Mouse (Mus musculus): Measurements from ENCODE around the gene Mroh3. TPM values are rescaled to one million over a fixed set of nuclear protein-coding genes. Genes with fewer than 3 reads are reported as not detected.

Gene Mroh3
- polyA plus RNA-seq, 1 experiment = 0.88 TPM

DNA sequence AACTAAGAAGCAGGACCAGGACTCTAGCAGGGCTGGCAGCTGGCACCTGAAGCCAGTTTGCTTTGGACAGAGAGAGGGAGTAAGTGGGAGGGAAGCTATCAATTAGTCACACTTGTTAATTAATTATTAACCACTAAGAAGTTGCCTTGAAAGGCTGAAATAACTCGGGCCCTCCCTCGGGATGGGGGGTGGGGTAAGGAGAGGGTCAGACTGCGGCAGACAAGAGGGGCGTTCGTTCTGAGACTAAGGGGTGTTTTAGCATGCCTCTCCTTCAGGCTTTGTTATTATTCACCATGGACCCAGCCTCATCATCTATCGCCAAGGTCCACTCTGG lies 16.4 kb upstream of the Mroh3 start:
- DNase-seq (ENCODE audit: extremely low spot score in 1 of 2, low spot score in 1 of 2) = no peak

GRCm38 (mm10) chr1:136228328-136229039 lies 15.9 kb upstream of the Mroh3 start:
- no peak for DNase-seq (ENCODE audit: extremely low spot score in 1 of 2, low spot score in 1 of 2)

GRCm38 (mm10) chr1:136227870-136228269 lies 15.2 kb upstream of the Mroh3 start:
- no peak for DNase-seq (ENCODE audit: extremely low spot score in 1 of 2, low spot score in 1 of 2)

GRCm38 (mm10) chr1:136226626-136227025 lies 14.0 kb upstream of the Mroh3 start:
- DNase-seq (ENCODE audit: extremely low spot score in 1 of 2, low spot score in 1 of 2) = no peak

GRCm38 (mm10) chr1:136225846-136226245 lies 13.2 kb upstream of the Mroh3 start:
- no peak for DNase-seq (ENCODE audit: extremely low spot score in 1 of 2, low spot score in 1 of 2)

DNA sequence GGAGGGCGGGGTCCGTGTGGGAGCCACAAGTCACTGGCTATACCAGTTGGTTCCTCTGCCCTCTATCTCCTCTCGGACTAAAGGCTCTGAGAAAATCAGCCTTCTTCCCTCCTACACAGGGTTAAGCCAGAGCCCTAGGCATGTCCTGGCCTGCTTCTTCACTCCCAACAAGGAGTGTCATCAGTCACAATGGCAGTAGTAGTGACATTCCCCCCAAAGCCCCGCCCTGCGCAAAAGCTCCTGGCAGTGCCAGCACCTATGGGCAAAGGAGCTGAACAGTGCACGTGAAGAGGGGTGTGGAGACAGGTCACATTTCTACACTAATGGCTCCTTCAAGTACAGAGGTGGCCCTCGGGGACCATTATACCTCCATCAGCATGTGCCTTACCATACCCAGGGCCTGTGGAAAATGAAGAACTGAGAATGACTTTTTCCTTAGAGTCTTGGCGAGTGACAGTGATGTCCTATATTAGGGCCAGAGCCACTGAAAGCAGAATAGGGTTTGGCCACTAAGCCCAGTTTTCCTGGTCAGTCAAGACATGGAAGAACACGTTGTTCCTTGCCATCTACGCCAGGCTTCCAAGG lies 11.2 kb upstream of the Mroh3 start:
- no peak for DNase-seq (ENCODE audit: extremely low spot score in 1 of 2, low spot score in 1 of 2)

- DNase-seq (ENCODE audit: extremely low spot score in 1 of 2, low spot score in 1 of 2) = no peak
Measured at GRCm38 (mm10) chr1:136222386-136222785, 9.8 kb upstream of the Mroh3 start.

DNA sequence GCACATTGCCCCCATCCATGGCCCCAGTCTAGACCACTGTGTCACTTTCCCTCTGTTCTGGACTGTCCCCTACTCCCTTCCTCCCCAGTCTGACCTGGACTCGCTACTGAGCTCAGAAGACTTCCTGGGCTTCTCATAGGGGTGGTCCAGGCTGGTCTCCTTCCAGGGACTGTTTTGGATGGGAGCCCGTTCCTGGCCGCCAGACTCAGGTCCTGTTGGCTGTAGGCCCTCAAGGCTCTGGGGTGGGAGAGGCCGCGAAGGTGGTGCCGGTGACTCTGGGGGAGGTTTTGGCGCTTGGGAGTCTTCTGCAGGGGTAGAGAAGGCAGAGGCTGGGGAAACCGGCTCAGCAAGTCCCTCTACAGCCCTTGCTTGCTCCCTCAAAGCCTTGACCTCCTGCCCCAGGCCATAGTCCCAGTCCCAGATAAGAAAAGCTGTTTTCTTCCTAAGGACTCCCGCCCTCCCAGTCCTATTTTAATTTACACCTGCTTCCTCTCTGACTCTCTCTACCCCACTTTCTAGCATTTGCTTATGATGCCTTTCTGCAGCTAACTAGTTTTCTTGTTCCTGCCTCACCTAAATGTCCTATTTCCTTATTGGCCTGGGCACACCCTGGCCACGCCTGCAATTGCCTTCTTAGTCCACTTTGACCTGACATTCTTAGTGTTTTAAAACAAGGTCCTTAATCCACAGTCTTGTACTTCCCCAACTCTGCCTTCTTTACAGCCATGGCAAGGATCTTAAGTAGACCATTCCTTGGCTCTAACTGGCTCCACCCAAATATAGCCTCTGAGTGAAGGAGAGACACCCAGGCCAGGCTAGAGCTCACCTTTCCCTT lies 7.6 kb upstream of the Mroh3 start:
- DNase-seq (ENCODE audit: extremely low spot score in 1 of 2, low spot score in 1 of 2) = no peak

DNA sequence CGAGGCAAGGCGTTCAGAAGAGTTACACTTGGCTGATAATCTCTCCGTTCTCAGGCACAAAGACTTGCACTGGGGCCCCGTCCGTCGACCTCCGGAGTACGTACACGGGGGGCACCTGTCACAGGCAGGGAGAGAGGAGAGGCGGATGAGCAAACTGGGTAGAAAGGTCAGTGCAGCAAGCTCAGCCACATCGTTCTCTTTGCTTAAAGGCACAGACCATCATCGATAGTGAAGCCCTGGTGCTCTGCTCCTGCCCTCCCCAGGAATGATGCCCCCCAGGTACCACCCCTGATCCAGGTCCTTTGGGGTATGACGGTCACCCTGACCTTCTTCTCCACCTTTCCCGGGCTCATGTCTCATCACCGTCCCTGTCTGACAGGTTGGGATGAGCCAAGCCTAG lies 1.7 kb upstream of the Mroh3 start:
- DNase-seq (ENCODE audit: extremely low spot score in 1 of 2, low spot score in 1 of 2) = no peak

DNA sequence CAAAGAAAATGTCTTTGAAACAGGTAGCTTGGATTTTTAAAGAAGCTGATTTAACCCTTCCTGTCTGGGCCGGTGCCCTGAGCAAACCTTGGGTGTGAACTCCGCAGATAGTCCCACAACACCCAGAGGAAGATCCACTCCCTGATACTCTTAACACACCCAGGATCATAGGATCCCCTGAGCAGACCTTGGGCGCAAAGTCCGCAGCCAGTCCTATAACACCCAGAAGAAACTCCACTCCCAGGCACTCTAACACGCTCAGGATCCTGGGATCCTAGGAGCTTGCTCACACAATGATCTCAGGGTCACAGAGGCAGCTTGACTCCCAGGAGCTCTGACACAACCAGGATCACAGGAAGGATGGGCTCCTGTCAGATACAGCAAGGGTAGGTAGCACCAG lies 22.6 kb downstream of the Mroh3 start:
- DNase-seq (ENCODE audit: extremely low spot score in 1 of 2, low spot score in 1 of 2) = no peak

GRCm38 (mm10) chr1:136179511-136180001 lies 33.1 kb downstream of the Mroh3 start:
- no peak for DNase-seq (ENCODE audit: extremely low spot score in 1 of 2, low spot score in 1 of 2)

- DNase-seq (ENCODE audit: extremely low spot score in 1 of 2, low spot score in 1 of 2) = no peak
Measured at GRCm38 (mm10) chr1:136178741-136179140, 33.9 kb downstream of the Mroh3 start.

DNA sequence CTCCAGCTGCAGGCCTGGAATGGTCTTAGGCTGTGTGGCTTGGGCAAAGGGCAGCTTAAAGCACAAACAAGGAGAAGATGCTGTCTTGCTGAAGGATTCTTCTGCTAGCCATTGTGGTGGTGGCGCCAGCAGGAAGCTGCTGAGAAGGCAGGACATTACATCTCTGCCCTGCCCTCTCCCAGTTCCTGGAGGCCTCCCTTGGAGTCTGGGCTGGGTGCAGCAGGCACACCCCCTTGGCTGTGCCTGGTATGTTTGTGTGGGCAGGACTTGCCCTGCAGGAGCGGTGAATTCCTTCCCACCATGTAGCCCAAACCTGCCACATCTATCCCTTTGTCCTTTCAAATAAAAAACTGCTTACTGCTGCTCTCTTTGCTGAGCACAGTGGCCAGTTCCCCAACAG lies 35.5 kb downstream of the Mroh3 start:
- no peak for DNase-seq (ENCODE audit: extremely low spot score in 1 of 2, low spot score in 1 of 2)

DNA sequence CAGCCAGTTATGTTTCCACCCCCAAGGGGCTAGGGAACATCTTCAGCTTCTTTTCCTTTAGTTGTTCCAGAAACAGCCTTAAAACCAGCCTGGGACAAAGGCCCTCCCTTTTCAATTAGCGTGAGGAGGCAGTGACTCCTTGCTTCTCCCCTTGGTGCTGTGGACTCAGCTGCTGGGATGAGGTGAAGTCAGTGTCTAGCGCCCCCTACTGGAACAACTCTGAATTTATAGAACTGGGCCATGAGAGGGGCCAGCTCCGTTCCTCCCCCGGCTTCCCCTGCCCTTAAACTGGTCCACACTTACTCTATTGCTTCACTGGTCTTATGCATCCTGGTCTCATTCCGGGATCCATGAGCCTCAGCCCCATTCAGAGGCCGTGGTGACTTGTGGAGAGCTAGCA lies 37.4 kb downstream of the Mroh3 start:
- DNase-seq (ENCODE audit: extremely low spot score in 1 of 2, low spot score in 1 of 2) = peak in 1 of 2 experiments; percentile 80

DNA sequence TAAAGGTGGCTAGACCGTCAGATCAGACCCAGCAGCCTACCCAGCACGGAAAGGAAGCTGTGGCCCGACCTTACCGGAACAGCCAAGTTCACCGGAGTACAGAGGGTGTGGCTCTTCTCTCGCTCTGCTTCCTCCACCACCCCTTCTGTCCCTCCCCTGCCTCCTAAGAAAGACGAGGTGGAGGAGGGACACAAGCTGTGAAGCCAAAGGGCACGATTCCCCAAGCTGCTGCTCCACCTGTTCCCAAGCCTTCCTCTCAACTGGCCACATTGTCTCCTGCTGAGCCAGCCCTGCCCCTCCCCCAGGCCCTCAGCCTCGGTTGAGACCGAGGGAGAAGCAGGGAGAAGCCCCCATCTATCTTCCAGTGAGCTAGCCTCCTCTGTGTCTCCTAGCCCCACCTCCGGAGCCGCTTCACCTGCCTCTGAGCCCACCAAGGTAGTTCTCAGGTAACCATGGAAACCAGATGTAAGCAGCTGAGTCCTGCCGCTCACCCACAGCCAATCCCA lies 38.5 kb downstream of the Mroh3 start:
- no peak for DNase-seq (ENCODE audit: extremely low spot score in 1 of 2, low spot score in 1 of 2)

DNA sequence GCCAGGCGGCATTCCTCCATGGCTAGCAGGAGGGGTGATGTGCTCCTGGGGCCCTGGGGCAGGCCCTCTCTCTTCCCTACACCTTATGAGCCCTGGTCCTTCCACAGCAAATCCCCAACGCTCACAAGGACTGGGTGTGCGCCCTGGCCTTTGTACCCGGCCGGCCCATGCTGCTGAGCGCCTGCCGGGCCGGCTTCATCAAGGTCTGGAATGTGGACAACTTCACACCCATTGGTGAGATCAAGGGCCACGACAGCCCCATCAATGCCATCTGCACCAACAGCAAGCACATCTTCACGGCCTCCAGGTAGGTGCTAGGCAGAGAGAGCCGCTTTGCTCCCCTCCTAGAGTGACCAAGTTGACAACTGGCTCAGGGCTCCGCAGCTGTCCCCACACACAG lies 39.9 kb downstream of the Mroh3 start:
- DNase-seq (ENCODE audit: extremely low spot score in 1 of 2, low spot score in 1 of 2) = no peak

GRCm38 (mm10) chr1:136170109-136170508 lies 42.5 kb downstream of the Mroh3 start:
- peak; percentile 56 to 85 for DNase-seq (ENCODE audit: extremely low spot score in 1 of 2, low spot score in 1 of 2)

GRCm38 (mm10) chr1:136167657-136168056 lies 45.0 kb downstream of the Mroh3 start:
- DNase-seq (ENCODE audit: extremely low spot score in 1 of 2, low spot score in 1 of 2) = peak; percentile 34 to 67

- DNase-seq (ENCODE audit: extremely low spot score in 1 of 2, low spot score in 1 of 2) = no peak
Measured at GRCm38 (mm10) chr1:136165436-136165835, 47.2 kb downstream of the Mroh3 start.

GRCm38 (mm10) chr1:136161333-136161921 lies 51.2 kb downstream of the Mroh3 start:
- no peak for DNase-seq (ENCODE audit: extremely low spot score in 1 of 2, low spot score in 1 of 2)

DNA sequence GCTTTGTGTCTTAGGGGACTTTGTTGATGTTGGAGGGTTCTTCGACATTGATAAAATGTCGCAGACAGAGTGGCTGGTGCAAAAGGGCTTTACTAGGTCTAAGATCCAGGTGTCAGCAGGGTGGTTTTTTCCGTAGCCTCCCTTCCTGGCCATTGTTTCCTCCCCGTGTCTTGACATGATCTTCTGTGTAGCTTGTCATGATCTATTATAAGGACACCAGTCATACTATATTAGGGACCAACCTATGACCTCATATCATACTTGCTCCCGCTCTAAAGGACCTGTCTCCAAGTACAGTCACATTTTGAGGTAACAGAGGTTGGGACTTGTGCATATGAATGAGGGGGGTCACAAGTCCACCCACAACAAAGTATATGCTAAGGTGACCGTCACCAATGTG lies 51.7 kb downstream of the Mroh3 start:
- no peak for DNase-seq (ENCODE audit: extremely low spot score in 1 of 2, low spot score in 1 of 2)

All from frontal cortex, adult 2 months (tissue).